Mouse (Mus musculus) thymus, postnatal 36 days (tissue): ENCODE results near the gene Bbx.

ENCODE experiments used
- DNase-seq, 2 experiments: peaks; one replicate each; pipeline ENCODE4 v3.0.0; 2022; ENCODE audit warnings: mixed read lengths in 2 of 2

The Bbx gene

GRCm38 (mm10) chr16:50432062-50432878 is at the start of gene Bbx:
TSS of gene Bbx (minus strand) at chr16:50432390.
- peak; percentile 95 to 96 for DNase-seq

DNA sequence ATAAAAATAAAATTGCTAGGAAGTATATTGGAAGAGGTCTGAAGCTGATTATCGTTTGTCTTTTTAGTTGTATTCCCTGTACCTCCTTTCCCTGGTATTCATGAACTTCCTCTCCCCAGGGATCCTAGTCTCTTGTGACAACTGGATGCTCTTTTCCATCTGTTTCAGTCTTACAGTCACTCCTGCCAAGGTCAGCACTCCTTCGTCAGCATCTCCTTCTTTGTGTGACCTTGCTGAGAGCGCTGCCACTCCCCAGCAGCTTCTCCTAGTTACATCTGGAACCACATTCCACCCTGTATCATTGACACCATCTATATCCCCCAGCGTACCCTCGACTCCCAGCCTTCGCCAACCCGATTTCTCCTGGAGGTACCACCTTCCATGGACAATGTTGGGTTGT is 49.7 kb upstream of the Bbx start:
- no peak for DNase-seq

DNA sequence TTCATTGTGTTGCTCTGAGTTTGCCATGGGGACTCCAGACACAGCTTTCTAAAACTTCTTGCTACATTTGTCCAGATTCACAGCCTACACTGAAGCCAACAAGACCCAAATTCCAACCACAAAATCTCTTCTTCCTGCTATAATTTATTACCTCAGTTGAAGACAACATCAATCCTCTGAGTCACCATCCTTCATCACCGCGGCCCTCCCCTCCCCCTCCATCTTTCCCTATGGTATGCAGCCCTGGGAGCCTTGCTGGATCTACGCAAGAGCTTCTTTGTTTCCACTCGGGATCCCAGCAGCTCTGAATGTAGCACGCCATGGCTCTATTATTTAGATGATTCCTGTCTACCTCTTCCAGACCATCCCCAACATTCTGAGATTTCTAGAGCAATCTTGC is 49.2 kb upstream of the Bbx start:
- no peak for DNase-seq

- no peak for DNase-seq
Measured at GRCm38 (mm10) chr16:50478695-50479094, 46.5 kb upstream of the Bbx start.

DNA sequence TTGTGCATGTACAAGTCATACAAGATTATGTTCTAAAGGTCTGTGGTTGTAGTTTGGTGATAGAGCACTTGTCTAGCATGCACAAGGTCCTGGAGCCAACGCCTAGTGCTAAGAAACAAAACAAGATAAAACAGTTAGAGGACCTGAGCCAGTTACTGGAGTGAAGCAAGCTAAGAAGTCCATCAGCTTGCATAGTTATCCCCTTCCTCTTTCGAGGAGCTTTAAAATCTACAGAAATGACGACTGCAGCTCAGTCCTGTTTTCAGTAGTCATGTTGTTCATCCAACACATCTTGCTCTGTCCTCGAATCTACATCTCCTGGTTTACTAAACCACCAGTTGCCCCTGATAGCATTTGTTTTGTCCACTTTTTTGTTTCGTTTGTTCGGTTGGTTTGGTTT is 45.4 kb upstream of the Bbx start:
- no peak for DNase-seq

GRCm38 (mm10) chr16:50462226-50462870 is 30.2 kb upstream of the Bbx start:
- DNase-seq, result no peak

DNA sequence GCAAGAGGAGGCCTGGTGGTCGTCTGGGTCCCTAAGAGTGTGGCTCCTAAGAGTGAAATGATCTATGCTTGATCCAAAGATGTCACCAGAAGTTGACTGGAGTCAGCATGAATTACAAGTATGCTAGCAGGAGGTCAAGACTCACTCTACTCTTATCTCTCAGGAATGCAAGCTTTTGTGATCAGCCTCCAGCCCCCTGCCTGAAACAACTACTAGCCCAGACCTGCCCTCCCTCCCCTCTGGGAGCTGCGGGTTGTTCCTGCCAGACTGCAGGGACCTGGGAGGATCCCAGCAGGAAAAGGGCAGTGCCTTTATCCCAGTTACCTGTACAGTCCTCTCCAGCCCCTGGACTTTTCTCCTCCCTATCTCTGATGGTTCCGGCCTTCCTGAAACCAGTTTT is 27.0 kb upstream of the Bbx start:
- DNase-seq, result no peak

DNA sequence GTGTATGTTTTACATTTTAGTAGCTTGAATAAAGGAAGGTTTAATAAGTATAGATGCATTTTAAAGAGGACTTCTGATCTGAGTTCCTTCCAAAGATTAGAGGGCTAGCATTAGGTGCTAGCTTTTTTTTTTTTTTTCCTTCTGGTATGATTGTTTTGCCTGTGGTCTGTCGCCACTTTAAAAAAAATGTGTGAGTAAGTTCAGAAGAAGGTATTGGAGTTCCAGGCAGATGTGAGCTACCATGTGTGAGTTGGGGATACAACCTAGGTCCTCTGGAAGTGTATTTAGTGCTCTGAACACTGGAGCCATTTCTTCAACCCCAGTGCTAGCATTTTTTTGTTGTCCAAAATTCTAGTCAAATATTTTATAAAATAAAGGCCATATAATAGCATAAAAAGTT is 23.9 kb upstream of the Bbx start:
- no peak for DNase-seq

DNA sequence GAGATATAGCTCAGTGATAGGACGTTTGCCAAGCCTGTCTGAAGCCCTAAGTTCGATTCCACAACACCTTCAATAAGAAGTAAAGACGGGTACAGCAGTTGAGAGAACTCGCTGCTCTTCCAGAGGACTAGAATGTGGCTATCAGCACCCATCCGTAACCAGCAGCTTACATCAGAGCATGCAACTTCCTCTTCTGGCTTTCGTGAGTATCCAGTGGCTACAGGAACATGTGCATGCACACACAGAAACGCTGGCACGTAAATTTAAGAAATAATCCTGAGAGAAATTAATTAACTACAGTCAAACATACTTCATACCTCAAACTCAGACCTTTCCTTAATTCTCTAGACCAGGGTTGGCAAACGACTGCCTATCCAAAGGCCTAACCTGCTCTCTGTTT is 16.9 kb upstream of the Bbx start:
- no peak for DNase-seq

DNA sequence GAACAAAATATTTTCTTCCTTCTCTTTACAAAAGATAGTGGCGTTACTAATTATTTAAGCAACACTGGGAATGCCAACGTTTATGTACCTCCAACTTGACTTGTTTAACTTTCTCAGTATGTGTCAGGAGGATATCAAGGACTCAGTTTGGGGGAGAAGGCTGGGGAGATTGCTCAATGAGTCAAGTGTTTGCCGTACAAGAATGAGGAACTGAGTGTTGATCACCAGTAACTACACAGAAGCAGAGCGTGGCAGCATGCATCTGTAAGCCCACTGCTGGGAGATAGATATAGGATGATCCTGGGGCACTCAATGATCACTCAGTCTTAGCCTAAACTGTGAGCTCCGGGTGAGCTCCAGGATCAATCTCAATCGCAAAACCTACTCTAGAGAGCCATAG is 12.8 kb upstream of the Bbx start:
- DNase-seq, result no peak

DNA sequence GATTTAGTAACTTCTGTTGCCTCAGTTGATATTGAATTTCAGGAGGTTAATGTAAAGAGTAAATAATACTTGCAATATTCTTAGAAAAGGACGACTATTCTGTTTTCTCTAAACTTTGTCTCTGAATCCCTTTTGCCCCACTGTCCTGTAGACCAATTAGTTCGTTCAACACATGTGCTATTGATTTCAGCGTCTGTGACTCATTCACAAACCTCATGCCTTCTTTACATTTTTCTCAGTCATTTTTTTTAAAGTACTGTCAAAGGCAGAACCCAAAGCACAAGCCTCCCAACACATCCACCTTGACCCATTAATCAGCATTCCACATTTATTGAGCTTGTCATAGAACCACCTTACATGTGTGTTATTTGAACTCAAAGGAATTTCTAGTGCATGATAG is 6.6 kb upstream of the Bbx start:
- DNase-seq, result no peak

- no peak for DNase-seq
Measured at GRCm38 (mm10) chr16:50437788-50438187, 5.6 kb upstream of the Bbx start.

- DNase-seq, result no peak
Measured at GRCm38 (mm10) chr16:50437331-50437730, 5.1 kb upstream of the Bbx start.

GRCm38 (mm10) chr16:50431011-50431981 is 894 bp downstream of the Bbx start:
- DNase-seq, result peak; percentile 66 to 67

DNA sequence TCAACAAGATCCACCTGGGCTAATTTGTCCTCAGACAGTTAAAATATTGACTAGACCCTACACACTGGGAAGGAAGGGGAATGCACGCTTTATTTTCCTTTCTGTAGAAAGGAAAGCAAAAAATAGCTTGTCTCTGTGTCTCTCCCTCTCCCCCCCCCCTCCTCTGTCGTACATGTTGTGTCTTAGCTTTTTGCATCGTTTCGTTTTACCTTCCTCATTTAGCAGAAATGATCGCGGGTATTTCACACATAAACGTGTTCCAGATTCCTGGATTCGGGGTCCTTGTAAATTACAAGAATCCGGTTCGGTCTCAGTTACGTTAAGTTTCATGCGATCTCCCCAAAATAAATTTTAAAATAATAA is 1.7 kb downstream of the Bbx start:
- no peak for DNase-seq

DNA sequence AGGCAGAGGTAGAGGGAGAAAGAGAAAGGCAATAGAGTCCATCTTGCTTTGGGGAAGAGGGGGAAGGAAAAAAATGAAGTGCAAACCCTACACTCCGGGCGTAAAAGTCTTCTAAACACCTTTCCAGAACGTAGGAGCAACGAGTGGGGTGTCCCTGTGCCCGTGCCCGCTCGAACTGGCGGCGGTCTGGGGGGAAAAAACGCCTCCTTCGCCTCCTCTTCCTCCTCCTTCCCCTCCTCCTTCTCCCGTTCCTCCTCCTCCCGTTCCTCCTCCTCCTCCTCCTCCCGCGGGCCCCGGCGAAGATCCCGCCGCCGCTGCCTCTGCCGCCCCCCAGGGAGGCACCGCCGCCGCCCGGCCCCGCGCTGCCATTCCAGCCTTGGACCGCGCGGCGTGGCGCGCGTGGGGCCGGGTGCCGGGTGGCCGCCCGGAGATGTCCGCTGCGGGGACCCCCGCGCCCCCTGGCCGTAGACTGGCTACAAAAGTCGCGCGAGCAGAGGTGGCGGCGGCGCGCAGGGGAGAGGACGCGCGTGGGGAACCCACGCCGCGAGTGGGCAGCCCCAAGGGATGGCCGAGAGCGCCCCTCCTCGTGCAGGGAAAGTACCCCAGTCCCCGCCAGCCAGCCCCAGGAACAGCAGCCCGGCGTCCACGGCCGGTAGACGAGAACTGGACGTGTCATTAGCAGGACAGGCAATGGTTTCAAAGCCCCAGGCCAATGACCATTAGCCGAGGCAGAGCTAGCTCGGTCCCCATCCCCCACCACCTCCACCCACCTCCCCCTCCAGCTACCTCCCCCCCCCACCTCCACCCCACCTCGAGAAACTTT is 2.3 kb downstream of the Bbx start:
- DNase-seq, result peak; percentile 34 to 56

- peak in 1 of 2 experiments; percentile 19 for DNase-seq
Measured at GRCm38 (mm10) chr16:50428871-50429691, 3.1 kb downstream of the Bbx start.

- DNase-seq, result no peak
Measured at GRCm38 (mm10) chr16:50420130-50420529, 12.1 kb downstream of the Bbx start.

DNA sequence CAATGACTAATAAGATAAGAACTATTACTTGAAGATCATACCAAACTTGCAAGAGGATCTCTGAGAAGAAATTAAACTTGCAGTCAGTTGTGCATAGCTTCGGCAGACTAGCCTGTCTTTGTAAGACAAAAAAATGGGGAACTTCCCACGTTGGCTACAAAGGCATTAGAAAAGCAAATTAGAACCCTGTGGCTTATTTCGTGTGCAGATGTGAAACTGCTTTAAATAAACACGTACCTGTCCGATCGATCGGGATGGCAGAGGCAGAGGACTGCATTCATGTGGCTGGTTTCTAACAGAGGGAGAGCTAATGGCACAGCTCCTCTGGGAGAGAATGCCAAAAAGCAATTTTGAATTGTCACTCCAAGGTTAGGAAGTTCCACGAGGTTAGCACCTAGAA is 16.8 kb downstream of the Bbx start:
- no peak for DNase-seq

GRCm38 (mm10) chr16:50402851-50403250 is 29.3 kb downstream of the Bbx start:
- DNase-seq, result no peak

- no peak for DNase-seq
Measured at GRCm38 (mm10) chr16:50399775-50400174, 32.4 kb downstream of the Bbx start.

- no peak for DNase-seq
Measured at GRCm38 (mm10) chr16:50398564-50398963, 33.6 kb downstream of the Bbx start.
